Mouse (Mus musculus): ENCODE results near the gene Cfdp1.

- TF ChIP-seq CTCF (IDR thresholded peaks at IDR 0.05; ENCODE audit: extremely low read depth, insufficient read depth, low read length) = no peak
- no peak for TF ChIP-seq POLR2A (IDR thresholded peaks at IDR 0.05; ENCODE audit: extremely low read depth, insufficient read depth, low read length)
Observed at GRCm38 (mm10) chr8:111738867-111739266, 115.2 kb downstream of the Cfdp1 start.

Data from cortical plate, adult 2 months (tissue).